29 mouse cellular contexts compared by ENCODE assay signal in genomic region chr5:30548681-30549080, GRCm38 (mm10). TPM values are rescaled to one million over a fixed set of nuclear protein-coding genes. Genes with fewer than 3 reads are reported as not detected.
DNase-seq lines count a peak whose midpoint lies in the region; ATAC-seq and TF ChIP-seq lines count a peak whose summit lies in the region.
"Had no signal": no experiment of that assay in that cellular context is flagged by ENCODE, and none has a peak within 500 bp of the region (broad histone marks: within the 10 kb centered on the region; RNA-seq: fewer than 3 reads in every experiment).

No protein-coding gene starts in this region.

- DNase-seq in adrenal gland, postnatal 14 days: peak; percentile 63
- DNase-seq in adrenal gland, postnatal 4 days (ENCODE audit: low spot score in 2 of 2): no peak
- peak; percentile 18 for DNase-seq in lung, postnatal 36 days
- no peak for DNase-seq in lung, adult 18-20 months
- DNase-seq in R1 (ENCODE audit: low read depth, low spot score): peak; percentile 2
- DNase-seq in adipocyte (ENCODE audit: low spot score): peak; percentile 39
- no peak for DNase-seq in left cerebral cortex, postnatal 25 days (ENCODE audit: low spot score in 2 of 2)
- DNase-seq in hindbrain, postnatal 0 days (ENCODE audit: low spot score): no peak
- DNase-seq: adrenal gland, adult 8-10 months; adrenal gland, postnatal 25 days; B cell, adult 2 months; cerebellum, adult 11-12 months; cerebellum, adult 2 months; cerebellum, adult 9-10 months; cerebellum, postnatal 10 days; cerebellum, postnatal 25 days; forebrain, postnatal 0 days had no signal

- H3K4me1 ChIP-seq in hindbrain, postnatal 0 days (ENCODE audit: insufficient read depth, low read length): peaks cover 3% of the 10 kb centered on the region; the same call in 1 of the 2 replicates

- TF ChIP-seq CTCF in hindbrain, postnatal 0 days (IDR thresholded peaks at IDR 0.05; ENCODE audit: low read depth): no peak

- no peaks in the 10 kb centered on the region for H3K27me3 ChIP-seq in hindbrain, postnatal 0 days (ENCODE audit: insufficient read depth, low read length)
- H3K27me3 ChIP-seq: embryonic facial prominence, embryonic 12.5 days; forebrain, embryonic 13.5 days; forebrain, embryonic 15.5 days had no signal

- no peak for ATAC-seq in hindbrain, postnatal 0 days
- ATAC-seq: CD4-positive, CD25-positive, alpha-beta regulatory T cell, adult 4 months; forebrain, embryonic 13.5 days; forebrain, embryonic 15.5 days; Patski had no signal

- no peaks in the 10 kb centered on the region for H3K9me3 ChIP-seq in hindbrain, postnatal 0 days (ENCODE audit: low read length)
- H3K9me3 ChIP-seq: embryonic facial prominence, embryonic 10.5 days; embryonic facial prominence, embryonic 12.5 days; forebrain, embryonic 13.5 days; forebrain, embryonic 15.5 days had no signal

- H3K36me3 ChIP-seq in hindbrain, postnatal 0 days (ENCODE audit: insufficient read depth, low read length): no peaks in the 10 kb centered on the region
- H3K36me3 ChIP-seq: embryonic facial prominence, embryonic 10.5 days; embryonic facial prominence, embryonic 12.5 days; forebrain, embryonic 15.5 days had no signal

- 57% methylated on average over 2 of the region's 2 CpGs for WGBS in hindbrain, postnatal 0 days

- no peak overlapping the region for H3K4me3 ChIP-seq in hindbrain, postnatal 0 days (ENCODE audit: low read length)
- H3K4me3 ChIP-seq: embryonic facial prominence, embryonic 10.5 days; embryonic facial prominence, embryonic 12.5 days; forebrain, embryonic 13.5 days; forebrain, embryonic 15.5 days had no signal

- intact Hi-C loops in left cerebral cortex, postnatal 25 days (cut with DNase I): no loop called here

- H3K27ac ChIP-seq in hindbrain, postnatal 0 days: no peak overlapping the region
- H3K27ac ChIP-seq: embryonic facial prominence, embryonic 10.5 days; embryonic facial prominence, embryonic 12.5 days; forebrain, embryonic 13.5 days; forebrain, embryonic 15.5 days had no signal

- H3K9ac ChIP-seq in hindbrain, postnatal 0 days (replicated peaks; ENCODE audit: low read length): no peak overlapping the region
- H3K9ac ChIP-seq: embryonic facial prominence, embryonic 12.5 days; forebrain, embryonic 13.5 days; forebrain, embryonic 15.5 days; forebrain, postnatal 0 days had no signal

- H3K4me2 ChIP-seq in hindbrain, postnatal 0 days (ENCODE audit: low read depth, low read length): no peak overlapping the region
- H3K4me2 ChIP-seq: embryonic facial prominence, embryonic 12.5 days; forebrain, embryonic 13.5 days; forebrain, embryonic 15.5 days had no signal

RNA-seq across cellular contexts. Expression of gene Cib4, which starts 3.0 kb away (rescaled TPM):
- total RNA-seq in adrenal gland, postnatal 14 days (2021): 1.0 and 1.4 TPM in 2 replicates
- total RNA-seq in adrenal gland, postnatal 4 days (2021): under 1 TPM; 0.53 to 0.99 TPM
- not detected for total RNA-seq in left cerebral cortex, postnatal 25 days (2021)
- total RNA-seq in hindbrain, postnatal 0 days (2014; rRNA removed): not detected in 2 replicates
- not detected in 2 replicates for polyA plus RNA-seq in hindbrain, postnatal 0 days (2015; fragmentation: Nextera tagmentation; extraction: Ambion mirVana)
- total RNA-seq: CH12.LX; ES-E14; forebrain, postnatal 0 days; MEL had no signal
- polyA plus RNA-seq: CD4-positive, CD25-positive, alpha-beta regulatory T cell, adult 4 months; cerebellum, adult 2 months; cortical plate, adult 2 months; embryonic facial prominence, embryonic 10.5 days; embryonic facial prominence, embryonic 12.5 days; embryonic facial prominence, embryonic 14.5 days; forebrain, embryonic 11.5 days; forebrain, embryonic 13.5 days; forebrain, embryonic 15.5 days; forebrain, postnatal 0 days; Patski had no signal

RNA-seq across cellular contexts. Expression of gene Kcnk3, which starts 39.3 kb away (rescaled TPM):
- 678 and 701 TPM in 2 replicates for total RNA-seq in adrenal gland, postnatal 14 days (2021)
- 100 to 1,000 TPM; 684 to 719 TPM for total RNA-seq in adrenal gland, postnatal 4 days (2021)
- total RNA-seq in left cerebral cortex, postnatal 25 days (2021): 10 to 100 TPM; 21.3 to 21.6 TPM
- 23.2 and 30.3 TPM in 2 replicates for total RNA-seq in hindbrain, postnatal 0 days (2014; rRNA removed)
- polyA plus RNA-seq in hindbrain, postnatal 0 days (2015; fragmentation: Nextera tagmentation; extraction: Ambion mirVana): 11.5 and 12.7 TPM in 2 replicates
- total RNA-seq: CH12.LX, MEL had no signal
- polyA plus RNA-seq: Patski had no signal

Comparison
In these comparisons a context has a peak if more than half of its experiments do, and no peak if none do; other contexts are left out.
1. DNase-seq: peak in adrenal gland, postnatal 14 days (single experiment), lung, postnatal 36 days (single experiment), R1 (single experiment) and adipocyte (single experiment); none in adrenal gland, postnatal 4 days (0 of 2), lung, adult 18-20 months (0 of 2), left cerebral cortex, postnatal 25 days (0 of 2) and hindbrain, postnatal 0 days (single experiment).
2. RNA of gene Kcnk3, which starts 39.3 kb away (total RNA-seq): 684 to 719 TPM in adrenal gland, postnatal 4 days and 678 to 701 TPM in adrenal gland, postnatal 14 days; 23.2 to 30.3 TPM in hindbrain, postnatal 0 days and 21.3 to 21.6 TPM in left cerebral cortex, postnatal 25 days; every median in the first group is over 10 times any median in the second.